Mouse (Mus musculus): ENCODE results near the gene Olfr691. TPM values are rescaled to one million over a fixed set of nuclear protein-coding genes. Genes with fewer than 3 reads are reported as not detected.

Olfr691 gene
- polyA plus RNA-seq, 1 experiment from 2014 or later: not detected

- no peak for ATAC-seq (replicated peaks; ENCODE audit: low FRiP score)
- H3K9ac ChIP-seq (ENCODE audit: low read depth, low read length): no peak overlapping the region
- no peak for DNase-seq (ENCODE audit: low spot score)
- H3K36me3 ChIP-seq (ENCODE audit: control insufficient read depth, insufficient read depth, low read length): no peaks in the 10 kb centered on the region
- H3K27me3 ChIP-seq (replicated peaks; ENCODE audit: control insufficient read depth, insufficient read depth, low read length): no peaks in the 10 kb centered on the region
- no peaks in the 10 kb centered on the region for H3K9me3 ChIP-seq (ENCODE audit: control insufficient read depth, low read length)
- H3K4me3 ChIP-seq (ENCODE audit: low read depth, low read length): no peak overlapping the region
- H3K4me1 ChIP-seq (replicated peaks; ENCODE audit: control insufficient read depth, insufficient read depth, low read length): no peaks in the 10 kb centered on the region
- no peak overlapping the region for H3K27ac ChIP-seq (ENCODE audit: low read depth, low read length)
- no peak overlapping the region for H3K4me2 ChIP-seq
Measured at GRCm38 (mm10) chr7:105290051-105290450, 52.0 kb downstream of the Olfr691 start.

- H3K9me3 ChIP-seq (ENCODE audit: control insufficient read depth, low read length): no peaks in the 10 kb centered on the region
- H3K4me3 ChIP-seq (ENCODE audit: low read depth, low read length): no peak within 1 kb of the TSS
- ATAC-seq (replicated peaks; ENCODE audit: low FRiP score) (no peak), DNase-seq (ENCODE audit: low spot score) (no peak)
- H3K4me1 ChIP-seq (replicated peaks; ENCODE audit: control insufficient read depth, insufficient read depth, low read length): no peaks in the 10 kb centered on the region
- no peak within 1 kb of the TSS for H3K9ac ChIP-seq (ENCODE audit: low read depth, low read length)
- H3K27me3 ChIP-seq (replicated peaks; ENCODE audit: control insufficient read depth, insufficient read depth, low read length): no peaks in the 10 kb centered on the region
- H3K4me2 ChIP-seq: no peak within 1 kb of the TSS
- no peak within 1 kb of the TSS for H3K27ac ChIP-seq (ENCODE audit: low read depth, low read length)
- 71% methylated on average over 6 of the region's 6 CpGs for WGBS
- H3K36me3 ChIP-seq (ENCODE audit: control insufficient read depth, insufficient read depth, low read length): no peaks in the 10 kb centered on the region
Measured at GRCm38 (mm10) chr7:105287795-105288194, 54.3 kb downstream of the Olfr691 start, which contains the start of gene Olfr688. Gene Olfr688, plus strand, starts transcription at chr7:105288095.

Other genes with a start within 250 kb of the Olfr691 start
- gene Olfr680-ps1, start 249.5 kb downstream of the Olfr691 start, polyA plus RNA-seq (2014; fragmentation: Nextera tagmentation; extraction: Ambion mirVana): not detected in 2 replicates
- not detected in 2 replicates for gene Olfr681, start 225.4 kb downstream of the Olfr691 start, polyA plus RNA-seq (2014; fragmentation: Nextera tagmentation; extraction: Ambion mirVana)
- gene Olfr683, start 195.3 kb downstream of the Olfr691 start, polyA plus RNA-seq (2014; fragmentation: Nextera tagmentation; extraction: Ambion mirVana): not detected in 2 replicates
- not detected in 2 replicates for gene Olfr684, start 178.6 kb downstream of the Olfr691 start, polyA plus RNA-seq (2014; fragmentation: Nextera tagmentation; extraction: Ambion mirVana)
- gene Olfr685, start 156.3 kb downstream of the Olfr691 start, polyA plus RNA-seq (2014; fragmentation: Nextera tagmentation; extraction: Ambion mirVana): not detected in 2 replicates
- not detected in 2 replicates for gene Olfr686, start 134.8 kb downstream of the Olfr691 start, polyA plus RNA-seq (2014; fragmentation: Nextera tagmentation; extraction: Ambion mirVana)
- not detected in 2 replicates for gene Olfr688, start 54.2 kb downstream of the Olfr691 start, polyA plus RNA-seq (2014; fragmentation: Nextera tagmentation; extraction: Ambion mirVana)
- gene Olfr689, start 31.1 kb downstream of the Olfr691 start, polyA plus RNA-seq (2014; fragmentation: Nextera tagmentation; extraction: Ambion mirVana): not detected in 2 replicates
- not detected in 2 replicates for gene Olfr690, start 8.2 kb downstream of the Olfr691 start, polyA plus RNA-seq (2014; fragmentation: Nextera tagmentation; extraction: Ambion mirVana)
- not detected in 2 replicates for gene Olfr692, start 26.0 kb upstream of the Olfr691 start, polyA plus RNA-seq (2014; fragmentation: Nextera tagmentation; extraction: Ambion mirVana)
- not detected in 2 replicates for gene Gm5901, start 32.8 kb upstream of the Olfr691 start, polyA plus RNA-seq (2014; fragmentation: Nextera tagmentation; extraction: Ambion mirVana)
- 28.7 and 31.0 TPM in 2 replicates for gene Fam160a2, start 57.8 kb upstream of the Olfr691 start, polyA plus RNA-seq (2014; fragmentation: Nextera tagmentation; extraction: Ambion mirVana)
- gene Cnga4, start 62.3 kb upstream of the Olfr691 start, polyA plus RNA-seq (2014; fragmentation: Nextera tagmentation; extraction: Ambion mirVana): not detected in 2 replicates
- gene Cckbr, start 83.5 kb upstream of the Olfr691 start, polyA plus RNA-seq (2014; fragmentation: Nextera tagmentation; extraction: Ambion mirVana): 0.05 TPM in 1 of 2 replicates, not detected in the other
- 16.8 and 17.8 TPM in 2 replicates for gene Cavin3, start 140.0 kb upstream of the Olfr691 start, polyA plus RNA-seq (2014; fragmentation: Nextera tagmentation; extraction: Ambion mirVana)
- gene Smpd1, start 212.1 kb upstream of the Olfr691 start, polyA plus RNA-seq (2014; fragmentation: Nextera tagmentation; extraction: Ambion mirVana): 33.6 and 40.8 TPM in 2 replicates
- gene Apbb1, start 239.4 kb upstream of the Olfr691 start, polyA plus RNA-seq (2014; fragmentation: Nextera tagmentation; extraction: Ambion mirVana): 17.1 and 18.7 TPM in 2 replicates